Mouse (Mus musculus) spleen, postnatal 14 days (tissue): ENCODE results near the gene Slc5a3.

Source experiments
- DNase-seq, 2 experiments: peaks; one replicate each; pipeline ENCODE4 v3.0.0; 2021 to 2022; ENCODE audit warnings: low spot score in 2 of 2

Slc5a3 gene

GRCm38 (mm10) chr16:92057852-92058643 is at the start of gene Slc5a3, which contains the start of the genes Mrps6 and Gm49711:
Gene Slc5a3, plus strand, starts transcription at chr16:92058322.
Gene Mrps6, plus strand, starts transcription at chr16:92058270.
Gene Gm49711, plus strand, starts transcription at chr16:92058316.
- peak; percentile 69 to 71 for DNase-seq

GRCm38 (mm10) chr16:92009586-92009985 is 48.5 kb upstream of the Slc5a3 start:
- no peak for DNase-seq

GRCm38 (mm10) chr16:92016792-92017191 is 41.3 kb upstream of the Slc5a3 start:
- DNase-seq: no peak

GRCm38 (mm10) chr16:92019141-92020118 is 38.7 kb upstream of the Slc5a3 start:
- peak in 1 of 2 experiments; percentile 11 for DNase-seq

- no peak for DNase-seq
These were observed 36.3 kb upstream of the Slc5a3 start for GRCm38 (mm10) chr16:92021656-92022400.

- DNase-seq: no peak
These were observed 35.4 kb upstream of the Slc5a3 start for GRCm38 (mm10) chr16:92022494-92023283.

GRCm38 (mm10) chr16:92033286-92033685 is 24.8 kb upstream of the Slc5a3 start:
- DNase-seq: no peak

- no peak for DNase-seq
These were observed 23.4 kb upstream of the Slc5a3 start for GRCm38 (mm10) chr16:92034676-92035075.

GRCm38 (mm10) chr16:92036701-92037100 is 21.4 kb upstream of the Slc5a3 start:
- no peak for DNase-seq

GRCm38 (mm10) chr16:92037891-92038607 is 20.1 kb upstream of the Slc5a3 start:
- no peak for DNase-seq

GRCm38 (mm10) chr16:92039421-92039820 is 18.7 kb upstream of the Slc5a3 start:
- no peak for DNase-seq

- DNase-seq: no peak
These were observed 18.2 kb upstream of the Slc5a3 start for GRCm38 (mm10) chr16:92039966-92040365.

- no peak for DNase-seq
These were observed 6.3 kb upstream of the Slc5a3 start for GRCm38 (mm10) chr16:92051777-92052310.

GRCm38 (mm10) chr16:92052569-92052968 is 5.6 kb upstream of the Slc5a3 start:
- no peak for DNase-seq

GRCm38 (mm10) chr16:92056711-92057110 is 1.4 kb upstream of the Slc5a3 start:
- no peak for DNase-seq

GRCm38 (mm10) chr16:92057456-92057851 is 668 bp upstream of the Slc5a3 start:
- DNase-seq: no peak

- DNase-seq: peak in 1 of 2 experiments; percentile 5
These were observed 810 bp downstream of the Slc5a3 start for GRCm38 (mm10) chr16:92058644-92059620.

GRCm38 (mm10) chr16:92060213-92060612 is 2.1 kb downstream of the Slc5a3 start:
- no peak for DNase-seq

- no peak for DNase-seq
These were observed 3.5 kb downstream of the Slc5a3 start for GRCm38 (mm10) chr16:92061586-92061985.
